Mouse (Mus musculus): ENCODE results near the gene Prkar1a.

DNA sequence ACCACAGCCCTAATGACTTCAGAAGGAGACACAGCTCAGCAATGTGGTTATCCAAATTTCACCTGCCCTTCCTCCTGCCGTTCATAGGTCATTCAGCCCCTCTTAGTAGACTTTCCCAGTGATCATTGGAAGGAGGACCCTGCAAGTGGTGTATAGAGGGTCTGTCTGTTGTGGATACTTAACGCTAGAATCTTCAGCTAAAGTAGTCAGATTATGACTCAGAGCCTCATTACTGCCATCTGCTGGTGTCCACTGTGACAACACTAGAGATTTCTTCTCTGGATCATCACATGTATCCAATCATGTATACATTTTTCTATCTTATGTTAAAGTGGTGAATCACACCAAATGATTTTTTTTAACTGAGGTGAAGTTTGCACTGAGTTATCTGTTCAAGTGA is 28.0 kb upstream of the Prkar1a start:
- TF ChIP-seq POLR2A (IDR thresholded peaks at IDR 0.05; ENCODE audit: borderline replicate concordance, low read depth, low read length) (no peak), CTCF (IDR thresholded peaks at IDR 0.05; ENCODE audit: low read depth, low read length) (no peak)
